Mouse (Mus musculus): ENCODE data around the gene Dennd4c. TPM values are rescaled to one million over a fixed set of nuclear protein-coding genes. Genes with fewer than 3 reads are reported as not detected.

The Dennd4c gene
- polyA plus RNA-seq, 1 experiment from 2014 or later = 9.0 TPM

DNA sequence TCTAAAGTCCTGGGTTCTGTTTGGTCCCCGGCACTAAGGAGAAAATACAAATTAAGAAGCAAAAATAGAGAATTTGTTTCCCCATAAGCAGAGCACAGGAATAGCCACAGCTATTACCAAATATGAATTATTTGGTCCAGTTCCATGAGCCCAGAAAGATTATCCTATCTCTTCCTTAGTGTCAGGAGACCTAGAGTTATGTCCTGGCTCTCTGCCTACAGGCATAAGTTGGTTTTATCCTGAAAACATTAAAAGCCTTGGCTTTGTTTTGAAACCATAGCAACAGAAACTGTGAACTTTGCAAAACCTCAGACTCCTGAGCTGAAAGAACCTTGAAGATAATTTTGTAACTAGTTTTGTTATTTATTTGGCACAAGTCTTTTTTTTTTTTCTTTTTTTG is 31.2 kb upstream of the Dennd4c start:
- Histone ChIP-seq H3K4me2 (ENCODE audit: low read depth, low read length) (no peak overlapping the region), H3K27me3 (ENCODE audit: control insufficient read depth, insufficient read depth, low read length) (no peaks in the 10 kb centered on the region), H3K27ac (ENCODE audit: low read length) (0 out of 2 replicates have a peak overlapping the region, but pooled peaks have one; percentile 52), H3K4me1 (ENCODE audit: control insufficient read depth, insufficient read depth, low read length) (peaks cover 9% of the 10 kb centered on the region), H3K4me3 (replicated peaks; ENCODE audit: low read length) (no peak overlapping the region), H3K9me3 (replicated peaks; ENCODE audit: control insufficient read depth, low read length) (no peaks in the 10 kb centered on the region), H3K9ac (ENCODE audit: low read length) (no peak overlapping the region), H3K36me3 (ENCODE audit: control insufficient read depth, insufficient read depth, low read length) (no peaks in the 10 kb centered on the region)
- WGBS = 69% methylated on average over 1 of the region's 1 CpGs
- ATAC-seq (ENCODE audit: insufficient read depth, low FRiP score) = peak; percentile 28; the same call in 1 of the 2 replicates

DNA sequence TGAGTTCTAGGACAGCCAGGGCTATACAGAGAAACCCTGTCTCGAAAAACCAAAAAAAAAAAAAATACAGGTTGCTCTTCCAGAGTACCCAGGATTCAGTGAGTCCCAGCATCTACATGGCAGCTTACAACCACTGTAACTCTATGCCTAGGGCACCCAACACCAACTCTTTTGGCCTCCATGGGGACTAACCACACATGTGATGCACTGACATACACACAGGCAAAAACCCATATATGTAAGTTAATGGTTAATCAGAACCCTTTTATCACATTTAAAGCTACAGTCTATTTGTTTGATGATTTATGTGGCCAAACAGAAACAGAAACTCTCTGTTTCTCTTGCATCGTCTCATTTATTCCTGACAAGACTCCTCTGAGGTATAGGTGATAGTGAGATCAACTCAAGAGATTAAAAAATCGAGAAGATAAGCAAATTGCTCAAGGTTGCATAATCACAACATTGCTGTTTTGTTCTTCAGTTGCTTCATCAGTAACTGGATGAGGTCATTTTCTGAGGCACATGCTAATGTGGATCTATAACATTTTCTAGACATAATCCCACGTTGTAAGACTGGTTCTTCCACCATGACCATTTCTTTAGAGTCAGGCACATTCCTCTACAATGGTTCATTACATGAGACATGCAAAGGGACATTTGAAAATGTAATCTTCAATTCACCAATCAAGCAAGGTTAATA is 29.3 kb upstream of the Dennd4c start:
- Histone ChIP-seq H3K9ac (ENCODE audit: low read length) (no peak overlapping the region), H3K4me2 (ENCODE audit: low read depth, low read length) (no peak overlapping the region), H3K27me3 (ENCODE audit: control insufficient read depth, insufficient read depth, low read length) (no peaks in the 10 kb centered on the region), H3K4me3 (replicated peaks; ENCODE audit: low read length) (no peak overlapping the region), H3K9me3 (replicated peaks; ENCODE audit: control insufficient read depth, low read length) (no peaks in the 10 kb centered on the region; the same call in 1 of the 2 replicates), H3K36me3 (ENCODE audit: control insufficient read depth, insufficient read depth, low read length) (no peaks in the 10 kb centered on the region), H3K27ac (ENCODE audit: low read length) (peak overlapping the region; percentile 10; the same call in 1 of the 2 replicates), H3K4me1 (ENCODE audit: control insufficient read depth, insufficient read depth, low read length) (peaks cover 9% of the 10 kb centered on the region; the same call in 1 of the 2 replicates)
- peak; percentile 49; the same call in 1 of the 2 replicates for ATAC-seq (ENCODE audit: insufficient read depth, low FRiP score)
- 61% methylated on average over 4 of the region's 4 CpGs for WGBS

DNA sequence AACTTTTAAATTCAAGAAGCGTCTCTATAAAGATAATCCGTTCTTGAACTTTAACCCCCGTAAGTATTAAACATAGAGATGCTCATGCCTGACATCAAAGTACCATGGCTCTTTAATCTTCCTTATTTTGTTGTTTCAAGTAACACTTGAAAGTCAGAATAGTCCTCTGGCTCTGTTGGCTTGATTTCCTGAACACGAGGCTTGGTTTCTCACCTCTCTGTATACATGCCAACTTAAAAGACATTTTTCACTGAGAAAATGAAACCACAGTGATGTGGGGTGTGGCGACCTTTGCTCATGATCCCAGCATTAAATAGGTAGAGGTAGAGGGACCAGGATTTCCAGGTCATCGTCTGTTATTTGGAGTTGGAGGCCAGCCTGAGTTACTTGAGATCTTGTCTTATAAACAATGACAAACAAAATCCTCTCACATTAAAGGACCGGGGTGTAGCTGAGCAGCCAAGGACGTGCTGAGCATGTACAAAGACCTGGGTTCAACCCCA is 26.4 kb upstream of the Dennd4c start:
- no peaks in the 10 kb centered on the region for H3K36me3 ChIP-seq (ENCODE audit: control insufficient read depth, insufficient read depth, low read length)
- 0 out of 2 replicates have a peak overlapping the region, but pooled peaks have one; percentile 38 for H3K27ac ChIP-seq (ENCODE audit: low read length)
- no peaks in the 10 kb centered on the region for H3K27me3 ChIP-seq (ENCODE audit: control insufficient read depth, insufficient read depth, low read length)
- H3K4me1 ChIP-seq (ENCODE audit: control insufficient read depth, insufficient read depth, low read length) = peaks cover 14% of the 10 kb centered on the region
- no peak overlapping the region for H3K4me2 ChIP-seq (ENCODE audit: low read depth, low read length)
- WGBS = 39% methylated on average over 8 of the region's 8 CpGs
- no peak overlapping the region for H3K9ac ChIP-seq (ENCODE audit: low read length)
- H3K9me3 ChIP-seq (replicated peaks; ENCODE audit: control insufficient read depth, low read length) = no peaks in the 10 kb centered on the region; the same call in 1 of the 2 replicates
- ATAC-seq (ENCODE audit: insufficient read depth, low FRiP score) = no peak
- no peak overlapping the region for H3K4me3 ChIP-seq (replicated peaks; ENCODE audit: low read length)

DNA sequence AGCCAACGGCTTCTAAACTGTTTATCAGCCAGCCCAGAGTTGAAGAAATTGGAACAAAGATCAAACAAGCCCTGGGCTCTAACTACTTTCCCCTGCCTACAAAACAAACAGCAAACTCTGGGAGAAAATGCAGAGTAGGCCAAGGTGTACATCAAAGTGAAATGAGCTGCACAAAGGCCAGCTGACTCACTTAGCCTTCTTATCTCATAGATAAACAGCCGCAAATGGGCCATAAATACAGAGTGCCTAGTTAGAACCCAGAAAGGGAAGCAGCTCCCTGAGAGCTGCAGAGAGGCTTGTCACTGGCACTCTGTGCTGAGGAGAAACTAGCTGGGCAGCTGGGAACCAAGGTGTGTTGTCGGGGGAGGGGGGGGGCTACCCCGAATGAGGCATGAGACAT is 23.2 kb upstream of the Dennd4c start:
- 17% methylated on average over 4 of the region's 4 CpGs for WGBS
- H3K4me3 ChIP-seq (replicated peaks; ENCODE audit: low read length) = no peak overlapping the region
- peak; percentile 91 for ATAC-seq (ENCODE audit: insufficient read depth, low FRiP score)
- peaks cover 8% of the 10 kb centered on the region; the same call in 1 of the 2 replicates for H3K4me1 ChIP-seq (ENCODE audit: control insufficient read depth, insufficient read depth, low read length)
- no peaks in the 10 kb centered on the region; the same call in 1 of the 2 replicates for H3K9me3 ChIP-seq (replicated peaks; ENCODE audit: control insufficient read depth, low read length)
- H3K9ac ChIP-seq (ENCODE audit: low read length) = no peak overlapping the region
- H3K27me3 ChIP-seq (ENCODE audit: control insufficient read depth, insufficient read depth, low read length) = no peaks in the 10 kb centered on the region
- no peaks in the 10 kb centered on the region for H3K36me3 ChIP-seq (ENCODE audit: control insufficient read depth, insufficient read depth, low read length)
- H3K27ac ChIP-seq (ENCODE audit: low read length) = peak overlapping the region; percentile 80
- H3K4me2 ChIP-seq (ENCODE audit: low read depth, low read length) = no peak overlapping the region

DNA sequence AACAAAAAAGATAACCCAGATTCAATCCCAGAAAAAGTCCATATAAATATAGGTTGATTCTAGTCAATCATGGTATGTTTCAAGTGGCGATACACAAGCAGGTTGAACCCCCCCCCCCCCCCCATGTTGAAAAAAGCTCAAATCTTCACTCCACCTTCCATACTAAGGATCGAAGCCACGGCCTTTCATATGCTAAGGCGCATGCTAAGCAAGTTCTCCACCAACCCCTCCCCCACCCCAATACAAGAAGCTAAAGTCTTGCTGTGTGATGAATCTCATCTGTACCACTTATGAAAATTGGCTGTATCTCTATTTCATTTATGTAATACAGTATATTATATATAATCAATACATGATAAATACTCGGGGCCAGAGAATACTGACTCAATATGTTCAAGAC is 22.2 kb upstream of the Dennd4c start:
- Histone ChIP-seq H3K36me3 (ENCODE audit: control insufficient read depth, insufficient read depth, low read length) (no peaks in the 10 kb centered on the region), H3K4me1 (ENCODE audit: control insufficient read depth, insufficient read depth, low read length) (peaks cover 8% of the 10 kb centered on the region; the same call in 1 of the 2 replicates), H3K9ac (ENCODE audit: low read length) (no peak overlapping the region), H3K27me3 (ENCODE audit: control insufficient read depth, insufficient read depth, low read length) (no peaks in the 10 kb centered on the region), H3K4me3 (replicated peaks; ENCODE audit: low read length) (no peak overlapping the region), H3K9me3 (replicated peaks; ENCODE audit: control insufficient read depth, low read length) (no peaks in the 10 kb centered on the region; the same call in 1 of the 2 replicates), H3K27ac (ENCODE audit: low read length) (no peak overlapping the region), H3K4me2 (ENCODE audit: low read depth, low read length) (no peak overlapping the region)
- ATAC-seq (ENCODE audit: insufficient read depth, low FRiP score) = no peak
- 91% methylated on average over 5 of the region's 5 CpGs for WGBS

DNA sequence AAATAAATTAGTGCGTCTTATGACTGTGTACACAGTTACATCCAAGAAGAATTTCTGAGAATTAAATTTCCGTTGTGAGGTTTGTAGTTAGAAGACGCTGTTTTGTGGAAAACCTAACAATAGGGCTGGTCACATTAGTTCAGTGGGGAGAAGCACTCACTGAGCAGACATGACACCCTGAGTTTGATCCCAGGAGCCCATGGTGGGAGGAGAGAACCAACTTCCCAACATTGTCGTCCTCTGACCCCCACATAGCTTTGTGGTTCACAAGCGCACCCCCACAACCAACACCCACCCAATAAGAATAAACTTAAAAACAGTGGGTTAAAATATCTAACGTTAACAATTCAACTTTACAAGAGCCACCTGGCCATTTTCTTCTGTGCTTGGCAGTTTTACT is 18.5 kb upstream of the Dennd4c start:
- Histone ChIP-seq H3K4me3 (replicated peaks; ENCODE audit: low read length) (no peak overlapping the region), H3K27me3 (ENCODE audit: control insufficient read depth, insufficient read depth, low read length) (no peaks in the 10 kb centered on the region), H3K4me1 (ENCODE audit: control insufficient read depth, insufficient read depth, low read length) (peaks cover 4% of the 10 kb centered on the region; the same call in 1 of the 2 replicates), H3K27ac (ENCODE audit: low read length) (no peak overlapping the region), H3K4me2 (ENCODE audit: low read depth, low read length) (no peak overlapping the region), H3K9ac (ENCODE audit: low read length) (no peak overlapping the region), H3K9me3 (replicated peaks; ENCODE audit: control insufficient read depth, low read length) (no peaks in the 10 kb centered on the region), H3K36me3 (ENCODE audit: control insufficient read depth, insufficient read depth, low read length) (no peaks in the 10 kb centered on the region)
- WGBS = 38% methylated on average over 6 of the region's 6 CpGs
- ATAC-seq (ENCODE audit: insufficient read depth, low FRiP score) = no peak

DNA sequence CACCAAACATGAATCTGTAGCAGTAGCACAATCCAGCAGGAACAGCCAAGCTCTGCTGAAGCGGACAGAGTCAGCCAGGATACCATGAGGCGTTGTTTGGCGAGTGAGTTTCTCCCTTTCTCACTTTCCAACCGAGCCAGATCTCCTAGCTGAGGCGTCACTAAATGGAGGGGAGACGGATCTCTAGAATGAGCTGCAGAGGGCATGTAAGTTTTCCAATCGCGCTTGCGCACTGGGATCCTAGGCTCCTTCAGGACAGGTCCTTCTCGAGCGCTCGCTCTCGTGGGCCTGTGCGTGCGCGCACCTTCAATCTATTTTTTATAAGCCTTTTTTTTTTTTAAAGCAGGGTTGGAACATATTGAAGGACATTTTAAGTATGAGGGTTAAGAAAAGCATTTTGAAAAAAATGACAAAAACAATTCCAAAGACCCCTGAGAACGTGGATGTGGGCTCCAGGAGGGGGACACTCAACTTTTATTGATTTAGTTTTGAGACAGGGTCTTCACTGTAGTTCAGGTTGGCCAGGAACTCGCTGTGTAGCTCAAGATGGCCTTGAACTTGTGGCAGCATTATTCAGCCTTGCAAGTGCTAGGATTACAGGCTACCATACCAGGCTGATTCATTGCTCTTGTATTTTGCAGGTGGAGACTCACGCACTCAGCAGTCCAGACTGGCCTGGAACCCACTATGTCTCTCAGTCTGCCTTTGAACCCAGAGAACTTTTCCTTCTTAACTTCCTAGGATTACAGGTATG is 14.1 kb upstream of the Dennd4c start:
- H3K36me3 ChIP-seq (ENCODE audit: control insufficient read depth, insufficient read depth, low read length) = no peaks in the 10 kb centered on the region
- no peaks in the 10 kb centered on the region for H3K27me3 ChIP-seq (ENCODE audit: control insufficient read depth, insufficient read depth, low read length)
- 84% methylated on average over 19 of the region's 19 CpGs for WGBS
- H3K27ac ChIP-seq (ENCODE audit: low read length) = no peak overlapping the region
- H3K4me1 ChIP-seq (ENCODE audit: control insufficient read depth, insufficient read depth, low read length) = no peaks in the 10 kb centered on the region
- no peak overlapping the region for H3K4me3 ChIP-seq (replicated peaks; ENCODE audit: low read length)
- H3K9ac ChIP-seq (ENCODE audit: low read length) = no peak overlapping the region
- H3K4me2 ChIP-seq (ENCODE audit: low read depth, low read length) = no peak overlapping the region
- no peak for ATAC-seq (ENCODE audit: insufficient read depth, low FRiP score)
- H3K9me3 ChIP-seq (replicated peaks; ENCODE audit: control insufficient read depth, low read length) = no peaks in the 10 kb centered on the region

DNA sequence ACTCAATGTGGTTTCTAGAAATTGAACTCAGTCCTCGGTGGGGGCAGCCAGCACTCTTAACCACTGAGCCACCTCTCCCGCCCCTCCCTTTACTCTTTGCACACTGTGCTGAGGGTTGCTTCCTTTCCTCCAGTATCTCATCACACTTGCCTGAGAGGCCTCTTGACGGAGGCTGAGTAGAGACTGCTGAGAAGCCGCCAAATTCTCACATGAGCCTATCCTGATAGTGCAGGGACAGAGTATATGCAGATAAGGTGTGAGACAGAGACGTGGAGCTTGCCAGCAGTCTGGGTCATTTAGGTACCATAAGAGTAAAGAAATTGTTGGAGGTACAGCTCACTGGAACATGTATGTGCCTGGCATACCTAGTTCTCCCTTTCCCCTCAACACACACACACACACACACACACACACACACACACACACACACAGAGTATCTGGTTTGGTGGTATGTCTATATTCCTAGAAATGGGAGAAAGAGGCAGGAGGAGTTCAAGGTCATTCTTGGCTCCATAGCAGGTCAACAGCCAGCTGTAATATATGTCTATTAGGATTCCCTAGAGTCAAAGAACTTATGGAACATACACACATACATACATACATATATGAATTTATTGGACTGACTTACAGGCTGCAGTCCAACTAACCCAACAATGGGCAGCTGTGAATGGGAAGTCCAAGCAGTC is 8.9 kb upstream of the Dennd4c start:
- Histone ChIP-seq H3K4me2 (ENCODE audit: low read depth, low read length) (no peak overlapping the region), H3K9ac (ENCODE audit: low read length) (no peak overlapping the region), H3K27me3 (ENCODE audit: control insufficient read depth, insufficient read depth, low read length) (no peaks in the 10 kb centered on the region), H3K4me3 (replicated peaks; ENCODE audit: low read length) (no peak overlapping the region), H3K4me1 (ENCODE audit: control insufficient read depth, insufficient read depth, low read length) (no peaks in the 10 kb centered on the region), H3K9me3 (replicated peaks; ENCODE audit: control insufficient read depth, low read length) (0 out of 2 replicates have a peak, but pooled peaks cover 5% of the 10 kb centered on the region), H3K27ac (ENCODE audit: low read length) (no peak overlapping the region), H3K36me3 (ENCODE audit: control insufficient read depth, insufficient read depth, low read length) (no peaks in the 10 kb centered on the region)
- WGBS = 65% methylated on average over 5 of the region's 5 CpGs
- ATAC-seq (ENCODE audit: insufficient read depth, low FRiP score) = no peak; the same call in 1 of the 2 replicates
